Mouse (Mus musculus): Measurements from ENCODE around the gene Serpinb9. TPM values are rescaled to one million over a fixed set of nuclear protein-coding genes. Genes with fewer than 3 reads are reported as not detected.

The Serpinb9 gene
- total and polyA plus RNA-seq, 2 experiments from 2014 or later, result 3.4 to 3.8 TPM

- DNase-seq (ENCODE audit: low spot score), result no peak
- no peak for TF ChIP-seq CTCF (IDR thresholded peaks at IDR 0.05; ENCODE audit: low read depth)
- no peak overlapping the region for H3K27ac ChIP-seq
- no peaks in the 10 kb centered on the region for H3K36me3 ChIP-seq (ENCODE audit: insufficient read depth, low read length)
- no peak for ATAC-seq
- no peaks in the 10 kb centered on the region for H3K4me1 ChIP-seq (ENCODE audit: insufficient read depth, low read length)
- WGBS, result 75% methylated on average over 5 of the region's 5 CpGs
- H3K4me2 ChIP-seq (ENCODE audit: low read depth, low read length), result no peak overlapping the region
- H3K4me3 ChIP-seq (ENCODE audit: low read length), result no peak overlapping the region
- no peaks in the 10 kb centered on the region for H3K27me3 ChIP-seq (ENCODE audit: insufficient read depth, low read length)
- H3K9ac ChIP-seq (replicated peaks; ENCODE audit: low read length), result no peak overlapping the region
- no peaks in the 10 kb centered on the region for H3K9me3 ChIP-seq (ENCODE audit: low read length)
Measured at GRCm38 (mm10) chr13:32966116-32966515, 36.9 kb upstream of the Serpinb9 start.

- TF ChIP-seq CTCF (IDR thresholded peaks at IDR 0.05; ENCODE audit: low read depth), result no peak
- H3K4me1 ChIP-seq (ENCODE audit: insufficient read depth, low read length), result no peaks in the 10 kb centered on the region
- H3K9me3 ChIP-seq (ENCODE audit: low read length), result no peaks in the 10 kb centered on the region
- no peaks in the 10 kb centered on the region for H3K36me3 ChIP-seq (ENCODE audit: insufficient read depth, low read length)
- H3K27ac ChIP-seq, result no peak overlapping the region
- no peak overlapping the region for H3K4me2 ChIP-seq (ENCODE audit: low read depth, low read length)
- H3K4me3 ChIP-seq (ENCODE audit: low read length), result no peak overlapping the region
- DNase-seq (ENCODE audit: low spot score) (no peak), ATAC-seq (no peak)
- H3K27me3 ChIP-seq (ENCODE audit: insufficient read depth, low read length), result no peaks in the 10 kb centered on the region
- no peak overlapping the region for H3K9ac ChIP-seq (replicated peaks; ENCODE audit: low read length)
Measured at GRCm38 (mm10) chr13:32967233-32967632, 35.8 kb upstream of the Serpinb9 start.

- no peaks in the 10 kb centered on the region for H3K9me3 ChIP-seq (ENCODE audit: low read length)
- H3K36me3 ChIP-seq (ENCODE audit: insufficient read depth, low read length), result no peaks in the 10 kb centered on the region
- no peak for ATAC-seq
- DNase-seq (ENCODE audit: low spot score), result no peak
- no peaks in the 10 kb centered on the region for H3K27me3 ChIP-seq (ENCODE audit: insufficient read depth, low read length)
- no peak overlapping the region for H3K9ac ChIP-seq (replicated peaks; ENCODE audit: low read length)
- no peak for TF ChIP-seq CTCF (IDR thresholded peaks at IDR 0.05; ENCODE audit: low read depth)
- no peak overlapping the region for H3K27ac ChIP-seq
- 79% methylated on average over 5 of the region's 5 CpGs for WGBS
- H3K4me1 ChIP-seq (ENCODE audit: insufficient read depth, low read length), result no peaks in the 10 kb centered on the region
- H3K4me3 ChIP-seq (ENCODE audit: low read length), result no peak overlapping the region
- no peak overlapping the region for H3K4me2 ChIP-seq (ENCODE audit: low read depth, low read length)
Measured at GRCm38 (mm10) chr13:32968353-32968984, 34.6 kb upstream of the Serpinb9 start.

GRCm38 (mm10) chr13:32968996-32969640 lies 33.9 kb upstream of the Serpinb9 start:
- ATAC-seq, result no peak

GRCm38 (mm10) chr13:32969641-32970040 lies 33.4 kb upstream of the Serpinb9 start:
- WGBS, result 88% methylated on average over 1 of the region's 1 CpGs
- TF ChIP-seq CTCF (IDR thresholded peaks at IDR 0.05; ENCODE audit: low read depth), result no peak
- Histone ChIP-seq H3K9me3 (ENCODE audit: low read length) (no peaks in the 10 kb centered on the region), H3K4me3 (ENCODE audit: low read length) (no peak overlapping the region), H3K36me3 (ENCODE audit: insufficient read depth, low read length) (no peaks in the 10 kb centered on the region), H3K27ac (no peak overlapping the region), H3K4me1 (ENCODE audit: insufficient read depth, low read length) (no peaks in the 10 kb centered on the region), H3K27me3 (ENCODE audit: insufficient read depth, low read length) (no peaks in the 10 kb centered on the region), H3K4me2 (ENCODE audit: low read depth, low read length) (no peak overlapping the region), H3K9ac (replicated peaks; ENCODE audit: low read length) (no peak overlapping the region)
- ATAC-seq (no peak), DNase-seq (ENCODE audit: low spot score) (no peak)

More at GRCm38 (mm10) chr13:32968996-32969640, 33.9 kb upstream of the Serpinb9 start:
- H3K36me3 ChIP-seq (ENCODE audit: insufficient read depth, low read length), result no peaks in the 10 kb centered on the region
- H3K4me1 ChIP-seq (ENCODE audit: insufficient read depth, low read length), result no peaks in the 10 kb centered on the region
- no peak for TF ChIP-seq CTCF (IDR thresholded peaks at IDR 0.05; ENCODE audit: low read depth)
- WGBS, result 84% methylated on average over 4 of the region's 4 CpGs
- H3K27ac ChIP-seq, result no peak overlapping the region
- H3K4me2 ChIP-seq (ENCODE audit: low read depth, low read length), result no peak overlapping the region
- H3K4me3 ChIP-seq (ENCODE audit: low read length), result no peak overlapping the region
- H3K27me3 ChIP-seq (ENCODE audit: insufficient read depth, low read length), result no peaks in the 10 kb centered on the region
- no peaks in the 10 kb centered on the region for H3K9me3 ChIP-seq (ENCODE audit: low read length)
- no peak overlapping the region for H3K9ac ChIP-seq (replicated peaks; ENCODE audit: low read length)
- DNase-seq (ENCODE audit: low spot score), result no peak

- DNase-seq (ENCODE audit: low spot score) (no peak), ATAC-seq (no peak)
- H3K4me2 ChIP-seq (ENCODE audit: low read depth, low read length), result no peak overlapping the region
- no peak overlapping the region for H3K4me3 ChIP-seq (ENCODE audit: low read length)
- no peak overlapping the region for H3K9ac ChIP-seq (replicated peaks; ENCODE audit: low read length)
- 89% methylated on average over 3 of the region's 3 CpGs for WGBS
- no peaks in the 10 kb centered on the region for H3K36me3 ChIP-seq (ENCODE audit: insufficient read depth, low read length)
- H3K4me1 ChIP-seq (ENCODE audit: insufficient read depth, low read length), result no peaks in the 10 kb centered on the region
- TF ChIP-seq CTCF (IDR thresholded peaks at IDR 0.05; ENCODE audit: low read depth), result no peak
- no peaks in the 10 kb centered on the region for H3K9me3 ChIP-seq (ENCODE audit: low read length)
- H3K27ac ChIP-seq, result no peak overlapping the region
- H3K27me3 ChIP-seq (ENCODE audit: insufficient read depth, low read length), result no peaks in the 10 kb centered on the region
Measured at GRCm38 (mm10) chr13:32970776-32971175, 32.3 kb upstream of the Serpinb9 start.

- Histone ChIP-seq H3K4me2 (ENCODE audit: low read depth, low read length) (no peak overlapping the region), H3K9ac (replicated peaks; ENCODE audit: low read length) (no peak overlapping the region), H3K9me3 (ENCODE audit: low read length) (no peaks in the 10 kb centered on the region), H3K27me3 (ENCODE audit: insufficient read depth, low read length) (no peaks in the 10 kb centered on the region), H3K4me3 (ENCODE audit: low read length) (no peak overlapping the region), H3K27ac (no peak overlapping the region), H3K36me3 (ENCODE audit: insufficient read depth, low read length) (no peaks in the 10 kb centered on the region), H3K4me1 (ENCODE audit: insufficient read depth, low read length) (no peaks in the 10 kb centered on the region)
- 86% methylated on average over 2 of the region's 2 CpGs for WGBS
- ATAC-seq (no peak), DNase-seq (ENCODE audit: low spot score) (no peak)
- TF ChIP-seq CTCF (IDR thresholded peaks at IDR 0.05; ENCODE audit: low read depth), result no peak
Measured at GRCm38 (mm10) chr13:32974268-32974667, 28.8 kb upstream of the Serpinb9 start.

Measured in hindbrain, postnatal 0 days (tissue).